Mouse (Mus musculus) C2C12 (cell line): ENCODE data around the gene Hist1h3f.

Experiments
- CEBPB ChIP-seq: IDR thresholded peaks from one replicate; pipeline ENCODE4 v1.6.1; 2011; ENCODE audit warnings: low read depth, mild to moderate bottlenecking, control low read depth, moderate library complexity
- CTCF ChIP-seq: IDR thresholded peaks from one replicate; pipeline ENCODE4 v1.5.1; 2011; ENCODE audit not compliant: control insufficient read depth, insufficient read depth, insufficient read length
- FOSL1 ChIP-seq: IDR thresholded peaks from one replicate; pipeline ENCODE4 v1.8.0; 2011; ENCODE audit warnings: mild to moderate bottlenecking, low read length; ENCODE audit not compliant: poor library complexity, insufficient read depth, severe bottlenecking
- MAX ChIP-seq: IDR thresholded peaks from one replicate; pipeline ENCODE4 v1.6.1; 2011; ENCODE audit warnings: mild to moderate bottlenecking, control low read depth
- MYOG ChIP-seq: IDR thresholded peaks from one replicate; pipeline ENCODE4 v1.6.1; 2011; ENCODE audit not compliant: control insufficient read depth, insufficient read length; ENCODE audit errors: extremely low read depth
- USF1 ChIP-seq: IDR thresholded peaks from one replicate; pipeline ENCODE4 v1.6.1; 2011; ENCODE audit warnings: low read depth, mild to moderate bottlenecking, control low read depth, moderate library complexity

DNA sequence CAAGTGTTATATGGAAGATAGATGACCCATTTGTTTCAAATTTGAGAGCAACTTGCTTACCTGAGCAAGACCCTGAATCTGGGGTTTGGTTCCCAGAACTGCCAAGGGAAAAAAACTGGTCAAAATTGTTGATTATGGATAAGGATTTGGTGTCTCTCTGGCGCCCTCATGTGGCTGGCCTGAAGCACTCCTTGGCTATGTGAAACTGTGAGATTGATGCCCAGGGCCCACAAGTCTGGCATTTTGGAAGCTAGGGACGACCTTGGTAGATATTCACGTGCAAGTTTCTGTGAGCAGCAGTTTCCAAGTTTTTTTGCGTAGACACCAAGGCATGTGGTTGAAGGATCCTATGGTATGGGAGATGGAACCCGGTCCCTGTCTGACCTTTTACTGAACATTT is 19.2 kb upstream of the Hist1h3f start:
- TF ChIP-seq MYOG, result no peak
- TF ChIP-seq CTCF, result peak; percentile 53
- TF ChIP-seq USF1, result no peak
- TF ChIP-seq MAX, result no peak
- TF ChIP-seq CEBPB, result no peak
- TF ChIP-seq FOSL1, result no peak
